Mouse (Mus musculus): Measurements from ENCODE around the gene Ctns. TPM values are rescaled to one million over a fixed set of nuclear protein-coding genes. Genes with fewer than 3 reads are reported as not detected.
A peak's percentile ranks its signal among the peaks of the same experiment; 100 is the strongest.

Gene Ctns
- 10 to 100 TPM; 20.1 to 23.2 TPM for total RNA-seq (2021)
- long read RNA-seq, experiment 1, transcript Ctns-201 (11 exons, 2,570 nt) = major isoform, 7 of 16 reads
- long read RNA-seq, experiment 1, partial matches to known transcripts = 2 of 16 reads
- long read RNA-seq, experiment 1, other reads (novel, unspliced or antisense) = 7 of 16 reads
- long read RNA-seq, experiment 2, partial matches to known transcripts = 0 of 15 reads
- long read RNA-seq, experiment 2, other reads (novel, unspliced or antisense) = 9 of 15 reads

- H3K4me3 ChIP-seq = peak within 1 kb of the TSS; percentile 94
- peak; percentile 78 to 92 for DNase-seq (ENCODE audit: low spot score in 2 of 2)
- H3K27ac ChIP-seq = peak within 1 kb of the TSS; percentile 97
- TF ChIP-seq CTCF (conservative IDR thresholded peaks at IDR 0.05) = no peak; the same call in 1 of the 2 replicates
These were observed at the start of gene Ctns for GRCm38 (mm10) chr11:73198603-73199229. Gene Ctns (minus strand): TSS chr11:73199042.

- Histone ChIP-seq H3K4me3 (no peak overlapping the region), H3K27ac (no peak overlapping the region)
- no peak for DNase-seq (ENCODE audit: low spot score in 2 of 2)
- TF ChIP-seq CTCF (conservative IDR thresholded peaks at IDR 0.05) = no peak
These were observed 43.9 kb upstream of the Ctns start for GRCm38 (mm10) chr11:73242777-73243176.

- no peak overlapping the region for H3K4me3 ChIP-seq
- DNase-seq (ENCODE audit: low spot score in 2 of 2) = no peak
- no peak overlapping the region for H3K27ac ChIP-seq
- no peak for TF ChIP-seq CTCF (conservative IDR thresholded peaks at IDR 0.05)
These were observed 43.4 kb upstream of the Ctns start for GRCm38 (mm10) chr11:73242199-73242598.

- no peak for TF ChIP-seq CTCF (conservative IDR thresholded peaks at IDR 0.05)
- Histone ChIP-seq H3K27ac (no peak overlapping the region), H3K4me3 (no peak overlapping the region)
- no peak for DNase-seq (ENCODE audit: low spot score in 2 of 2)
These were observed 37.9 kb upstream of the Ctns start for GRCm38 (mm10) chr11:73236731-73237130.

- DNase-seq (ENCODE audit: low spot score in 2 of 2) = no peak
- H3K27ac ChIP-seq = no peak overlapping the region
- no peak overlapping the region for H3K4me3 ChIP-seq
- TF ChIP-seq CTCF (conservative IDR thresholded peaks at IDR 0.05) = no peak
These were observed 37.3 kb upstream of the Ctns start for GRCm38 (mm10) chr11:73235990-73236701.

GRCm38 (mm10) chr11:73233992-73234391 is 35.1 kb upstream of the Ctns start, which contains the start of gene Trpv1:
Gene Trpv1 (plus strand): TSS chr11:73234292.
- Histone ChIP-seq H3K4me3 (no peak within 1 kb of the TSS), H3K27ac (no peak within 1 kb of the TSS)
- no peak for TF ChIP-seq CTCF (conservative IDR thresholded peaks at IDR 0.05)
- no peak for DNase-seq (ENCODE audit: low spot score in 2 of 2)

- TF ChIP-seq CTCF (conservative IDR thresholded peaks at IDR 0.05) = no peak
- DNase-seq (ENCODE audit: low spot score in 2 of 2) = no peak
These were observed 33.7 kb upstream of the Ctns start for GRCm38 (mm10) chr11:73232513-73232912.

GRCm38 (mm10) chr11:73230081-73230480 is 31.2 kb upstream of the Ctns start:
- Histone ChIP-seq H3K27ac (no peak overlapping the region), H3K4me3 (no peak overlapping the region)
- DNase-seq (ENCODE audit: low spot score in 2 of 2) = no peak
- TF ChIP-seq CTCF (conservative IDR thresholded peaks at IDR 0.05) = no peak

More at GRCm38 (mm10) chr11:73232513-73232912, 33.7 kb upstream of the Ctns start:
- H3K4me3 ChIP-seq = no peak overlapping the region
- no peak overlapping the region for H3K27ac ChIP-seq

GRCm38 (mm10) chr11:73228881-73229280 is 30.0 kb upstream of the Ctns start:
- no peak for TF ChIP-seq CTCF (conservative IDR thresholded peaks at IDR 0.05)
- H3K27ac ChIP-seq = no peak overlapping the region
- H3K4me3 ChIP-seq = no peak overlapping the region
- DNase-seq (ENCODE audit: low spot score in 2 of 2) = no peak

GRCm38 (mm10) chr11:73225856-73226255 is 27.0 kb upstream of the Ctns start:
- no peak for DNase-seq (ENCODE audit: low spot score in 2 of 2)
- Histone ChIP-seq H3K27ac (no peak overlapping the region), H3K4me3 (no peak overlapping the region)
- TF ChIP-seq CTCF (conservative IDR thresholded peaks at IDR 0.05) = no peak

GRCm38 (mm10) chr11:73223966-73224365 is 25.1 kb upstream of the Ctns start:
- no peak overlapping the region for H3K4me3 ChIP-seq
- TF ChIP-seq CTCF (conservative IDR thresholded peaks at IDR 0.05) = peak; percentile 63
- H3K27ac ChIP-seq = no peak overlapping the region
- DNase-seq (ENCODE audit: low spot score in 2 of 2) = no peak

GRCm38 (mm10) chr11:73222846-73223245 is 24.0 kb upstream of the Ctns start:
- Histone ChIP-seq H3K4me3 (no peak overlapping the region), H3K27ac (no peak overlapping the region)
- TF ChIP-seq CTCF (conservative IDR thresholded peaks at IDR 0.05) = no peak
- no peak for DNase-seq (ENCODE audit: low spot score in 2 of 2)

- no peak overlapping the region for H3K4me3 ChIP-seq
- no peak for DNase-seq (ENCODE audit: low spot score in 2 of 2)
- H3K27ac ChIP-seq = no peak overlapping the region
These were observed 21.8 kb upstream of the Ctns start for GRCm38 (mm10) chr11:73220651-73221050.

More at GRCm38 (mm10) chr11:73220651-73221050, 21.8 kb upstream of the Ctns start:
- no peak for TF ChIP-seq CTCF (conservative IDR thresholded peaks at IDR 0.05)
